In the genomic region with DNA sequence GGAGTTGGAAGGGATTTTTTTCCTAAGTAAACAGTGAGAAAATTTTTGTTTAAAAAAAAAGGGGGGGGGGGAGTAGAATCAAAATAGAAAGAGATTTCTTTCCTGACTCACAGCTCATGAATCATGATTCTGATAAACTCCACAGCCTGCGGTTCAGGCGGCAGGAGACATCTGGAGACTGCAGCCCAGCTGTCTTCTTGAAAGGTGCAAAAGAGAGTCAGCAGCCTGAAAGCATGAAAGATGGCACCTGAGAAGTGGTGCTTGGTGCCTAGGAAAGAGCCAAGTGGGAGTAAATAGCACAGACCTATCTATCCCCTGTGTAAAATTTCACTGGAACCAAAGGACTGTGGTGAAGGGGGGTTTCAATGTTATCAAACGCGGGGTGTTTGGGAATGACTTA, we compare ENCODE assay signal across 24 mouse cellular contexts.
DNase-seq lines count a peak whose midpoint lies in the region; ATAC-seq and TF ChIP-seq lines count a peak whose summit lies in the region.
"Had no signal": no experiment of that assay in that cellular context is flagged by ENCODE, and none has a peak within 500 bp of the region (broad histone marks: within the 10 kb centered on the region; RNA-seq: fewer than 3 reads in every experiment).

No protein-coding gene starts in this region.

- intact Hi-C loops in left cerebral cortex, adult 2 months (cut with DNase I): loop anchor here (5.0 kb wide), 1 partner anchor 124 kb away; no protein-coding TSS in a partner anchor

- H3K27me3 ChIP-seq in lung, embryonic 14.5 days (ENCODE audit: insufficient read depth, low read length): no peaks in the 10 kb centered on the region
- no peaks in the 10 kb centered on the region for H3K27me3 ChIP-seq in kidney, embryonic 14.5 days (ENCODE audit: control insufficient read depth, insufficient read depth, low read length)
- H3K27me3 ChIP-seq: forebrain, embryonic 13.5 days; hindbrain, embryonic 13.5 days; liver, embryonic 13.5 days; megakaryocyte, embryonic 14.5 days; midbrain, embryonic 13.5 days had no signal

- H3K27ac ChIP-seq in lung, embryonic 14.5 days (ENCODE audit: low read depth): no peak overlapping the region
- peak overlapping the region; percentile 16; the same call in 1 of the 2 replicates for H3K27ac ChIP-seq in left cerebral cortex, adult 2 months
- H3K27ac ChIP-seq in kidney, embryonic 14.5 days (ENCODE audit: low read depth, low read length): no peak overlapping the region
- H3K27ac ChIP-seq: forebrain, embryonic 13.5 days; heart, adult 2 months; hindbrain, embryonic 13.5 days; kidney, postnatal 0 days; liver, embryonic 13.5 days; midbrain, embryonic 13.5 days; stomach, postnatal 0 days had no signal

- H3K36me3 ChIP-seq in lung, embryonic 14.5 days (ENCODE audit: insufficient read depth): no peaks in the 10 kb centered on the region
- no peaks in the 10 kb centered on the region for H3K36me3 ChIP-seq in kidney, embryonic 14.5 days (ENCODE audit: control insufficient read depth, insufficient read depth, low read length)
- H3K36me3 ChIP-seq: hindbrain, embryonic 13.5 days; liver, embryonic 13.5 days; midbrain, embryonic 13.5 days had no signal

- no peak; the same call in 1 of the 2 replicates for ATAC-seq in lung, embryonic 14.5 days (ENCODE audit: insufficient read depth)
- ATAC-seq in kidney, embryonic 14.5 days (ENCODE audit: low FRiP score, low TSS enrichment): no peak
- ATAC-seq: activated CD4-positive, CD25-positive, alpha-beta regulatory T cell, adult 4 months; forebrain, embryonic 13.5 days; midbrain, embryonic 13.5 days had no signal

- DNase-seq in lung, embryonic 14.5 days: peak; percentile 39
- no peak for DNase-seq in lung, postnatal 14 days
- peak; percentile 24 to 41 for DNase-seq in left cerebral cortex, adult 2 months (ENCODE audit: extremely low spot score in 1 of 2, low spot score in 2 of 2)
- DNase-seq in right cerebral cortex, adult 2 months (ENCODE audit: low spot score in 2 of 2): peak; percentile 52 to 57
- no peak for DNase-seq in urinary bladder, adult 18-20 months (ENCODE audit: low spot score in 2 of 2)
- no peak for DNase-seq in heart, adult 8-10 months (ENCODE audit: low spot score)
- DNase-seq: adrenal gland, adult 8-10 months; cerebellum, adult 8-10 months; cerebellum, postnatal 36 days; gastrocnemius, postnatal 14 days; heart, adult 2 months; kidney, adult 11 months; layer of hippocampus, postnatal 36 days; liver, embryonic 13.5 days; lung, adult 2 months; lung, postnatal 36 days had no signal

- H3K4me3 ChIP-seq in lung, embryonic 14.5 days (ENCODE audit: low read depth, low read length): no peak overlapping the region
- H3K4me3 ChIP-seq in left cerebral cortex, adult 2 months: no peak overlapping the region
- no peak overlapping the region for H3K4me3 ChIP-seq in kidney, embryonic 14.5 days (ENCODE audit: low read length)
- H3K4me3 ChIP-seq: forebrain, embryonic 13.5 days; heart, adult 2 months; hindbrain, embryonic 13.5 days; liver, embryonic 13.5 days; megakaryocyte, embryonic 14.5 days; midbrain, embryonic 13.5 days had no signal

- WGBS in lung, embryonic 14.5 days: 43% methylated on average over 4 of the region's 4 CpGs
- 63% methylated on average over 4 of the region's 4 CpGs for WGBS in kidney, embryonic 14.5 days

- H3K4me2 ChIP-seq in lung, embryonic 14.5 days: no peak overlapping the region
- no peak overlapping the region for H3K4me2 ChIP-seq in kidney, embryonic 14.5 days (replicated peaks; ENCODE audit: low read depth, low read length)
- H3K4me2 ChIP-seq: forebrain, embryonic 13.5 days; hindbrain, embryonic 13.5 days; liver, embryonic 13.5 days; midbrain, embryonic 13.5 days had no signal

- TF ChIP-seq CTCF in lung, embryonic 14.5 days (IDR thresholded peaks at IDR 0.05; ENCODE audit: low read depth): no peak
- no peak for TF ChIP-seq CTCF in left cerebral cortex, adult 2 months (IDR thresholded peaks at IDR 0.05)

- H3K4me1 ChIP-seq in lung, embryonic 14.5 days (ENCODE audit: insufficient read depth): no peaks in the 10 kb centered on the region
- no peaks in the 10 kb centered on the region for H3K4me1 ChIP-seq in kidney, embryonic 14.5 days (ENCODE audit: control insufficient read depth, insufficient read depth, low read length)
- H3K4me1 ChIP-seq: forebrain, embryonic 13.5 days; hindbrain, embryonic 13.5 days; liver, embryonic 13.5 days; megakaryocyte, embryonic 14.5 days; midbrain, embryonic 13.5 days had no signal

- no peaks in the 10 kb centered on the region for H3K9me3 ChIP-seq in lung, embryonic 14.5 days (ENCODE audit: low read depth, low read length)
- no peaks in the 10 kb centered on the region for H3K9me3 ChIP-seq in kidney, embryonic 14.5 days (ENCODE audit: control insufficient read depth, low read length)
- H3K9me3 ChIP-seq: forebrain, embryonic 13.5 days; hindbrain, embryonic 13.5 days; liver, embryonic 13.5 days; megakaryocyte, embryonic 14.5 days; midbrain, embryonic 13.5 days had no signal

- H3K9ac ChIP-seq in lung, embryonic 14.5 days: no peak overlapping the region
- H3K9ac ChIP-seq in kidney, embryonic 14.5 days (ENCODE audit: low read depth, low read length): no peak overlapping the region
- H3K9ac ChIP-seq: forebrain, embryonic 13.5 days; hindbrain, embryonic 13.5 days; liver, embryonic 13.5 days; midbrain, embryonic 13.5 days had no signal

Comparison
In these comparisons a context has a peak if more than half of its experiments do, and no peak if none do; other contexts are left out.
1. DNase-seq: peak in lung, embryonic 14.5 days (single experiment), left cerebral cortex, adult 2 months (2 of 2) and right cerebral cortex, adult 2 months (2 of 2); none in lung, postnatal 14 days (single experiment), urinary bladder, adult 18-20 months (0 of 2) and heart, adult 8-10 months (single experiment).